Mouse (Mus musculus): ENCODE measurements around the gene Izumo4. TPM values are rescaled to one million over a fixed set of nuclear protein-coding genes. Genes with fewer than 3 reads are reported as not detected.

Gene Izumo4
- polyA plus RNA-seq, 2 experiments = 4.0 to 11.3 TPM

DNA sequence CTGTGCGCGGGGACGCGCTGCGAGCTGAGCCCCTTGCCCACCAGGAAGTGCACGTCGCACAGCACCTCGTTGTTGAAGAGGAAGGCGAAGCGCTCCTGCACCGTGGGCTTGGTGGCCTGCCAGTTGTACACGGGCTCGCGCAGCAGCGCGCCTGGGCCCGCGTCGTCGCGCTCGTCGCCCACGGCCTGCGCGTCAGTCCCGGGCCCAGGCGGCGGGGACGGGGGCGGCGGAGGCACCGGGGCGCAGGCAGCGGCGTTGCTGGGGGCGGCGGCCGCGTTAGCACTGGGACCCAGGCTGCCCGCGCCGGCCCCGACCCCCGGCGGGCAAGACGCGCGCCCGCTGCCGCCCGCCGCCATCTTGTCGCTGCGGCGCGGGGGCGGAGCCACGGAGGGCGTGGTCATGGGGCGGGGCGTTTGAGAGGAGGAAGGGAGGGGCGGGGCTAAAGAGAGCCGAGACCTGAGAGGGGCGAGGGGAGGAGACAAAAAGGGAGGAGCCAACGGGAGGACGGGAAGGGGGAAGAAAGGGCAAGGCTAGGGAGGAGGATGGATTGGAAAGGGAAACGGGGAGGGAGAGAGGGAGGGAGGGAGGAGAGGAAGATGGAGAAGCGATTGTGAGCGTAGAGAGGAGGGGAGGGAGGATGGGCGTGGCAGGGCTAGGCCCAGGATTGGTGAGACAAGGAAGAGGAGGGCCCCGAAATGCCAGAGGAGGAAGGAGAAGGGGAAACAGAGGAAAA is 45.7 kb upstream of the Izumo4 start:
- H3K36me3 ChIP-seq (replicated peaks; ENCODE audit: control insufficient read depth, insufficient read depth, low read depth) = no peaks in the 10 kb centered on the region
- ATAC-seq (ENCODE audit: insufficient read depth) (peak; percentile 72), DNase-seq (ENCODE audit: low read depth in 3 of 3, low spot score in 3 of 3) (peak; percentile 88 to 90 (median 88))
- peak overlapping the region; percentile 74 for H3K4me2 ChIP-seq (ENCODE audit: low read depth)
- peak overlapping the region; percentile 72 for H3K27ac ChIP-seq
- WGBS (ENCODE audit: insufficient replicate concordance) = 2% methylated on average over 71 of the region's 72 CpGs
- peak overlapping the region; percentile 76 for H3K9ac ChIP-seq (replicated peaks)
- peak overlapping the region; percentile 68 to 78 for H3K4me3 ChIP-seq (ENCODE audit: insufficient read depth in 1 of 2, low read depth in 2 of 2, low read length in 2 of 2)
- H3K27me3 ChIP-seq (ENCODE audit: control insufficient read depth, insufficient read depth, low read length) = no peaks in the 10 kb centered on the region
- TF ChIP-seq CTCF (IDR thresholded peaks at IDR 0.05; ENCODE audit: low read depth) (no peak), EP300 (IDR thresholded peaks at IDR 0.05; ENCODE audit: low read depth) (no peak)
- peaks cover 22 to 32% of the 10 kb centered on the region in 2 experiments for H3K4me1 ChIP-seq (replicated peaks; ENCODE audit: control insufficient read depth in 2 of 2, insufficient read depth in 2 of 2, low read length in 1 of 2)
- no peaks in the 10 kb centered on the region for H3K9me3 ChIP-seq (ENCODE audit: control insufficient read depth, low read length)

DNA sequence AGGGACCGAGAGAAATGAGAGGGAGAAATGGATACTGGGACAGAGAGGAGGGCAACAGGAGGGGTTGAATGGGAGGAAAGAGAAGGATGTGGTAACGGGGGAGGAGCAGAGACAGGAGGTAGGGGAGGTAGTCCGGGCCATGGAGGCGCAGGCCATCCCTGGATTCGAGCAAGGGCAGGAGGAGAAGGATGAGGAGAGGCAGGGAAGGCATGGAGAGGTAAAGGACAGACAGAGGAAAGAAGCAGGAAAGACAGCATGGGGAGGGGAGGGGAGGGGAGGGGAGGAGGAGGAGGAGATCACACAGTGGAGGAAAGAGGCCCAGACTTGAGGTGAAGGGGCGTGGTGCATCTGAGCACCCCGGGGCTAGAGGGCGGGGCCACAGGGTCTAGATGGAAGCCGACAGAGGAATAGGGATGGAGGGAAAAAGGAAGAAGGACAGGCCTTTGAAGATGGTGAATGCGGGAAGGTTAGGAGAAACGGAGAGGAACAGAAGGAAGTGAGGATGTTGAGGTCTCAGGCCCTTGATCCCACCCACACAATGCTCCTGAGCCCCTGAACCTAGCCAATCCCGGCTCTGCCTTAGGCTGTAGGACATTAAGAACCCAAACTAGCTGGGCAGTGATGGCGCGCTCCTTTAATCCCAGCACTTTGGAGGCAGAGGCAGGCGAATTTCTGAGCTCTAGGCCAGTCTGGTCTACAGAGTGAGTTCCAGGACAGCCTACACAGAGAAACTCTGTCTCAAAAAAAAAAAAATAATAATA is 44.9 kb upstream of the Izumo4 start, which contains the start of gene Btbd2:
TSS of gene Btbd2 (minus strand) at position 209 of the 761 bp plus-strand sequence.
- H3K27ac ChIP-seq = peak within 1 kb of the TSS; percentile 72
- no peaks in the 10 kb centered on the region for H3K9me3 ChIP-seq (ENCODE audit: control insufficient read depth, low read length)
- peak within 1 kb of the TSS; percentile 68 to 78 for H3K4me3 ChIP-seq (ENCODE audit: insufficient read depth in 1 of 2, low read depth in 2 of 2, low read length in 2 of 2)
- ATAC-seq (ENCODE audit: insufficient read depth) (peak; percentile 49), DNase-seq (ENCODE audit: low read depth in 3 of 3, low spot score in 3 of 3) (peak in 2 of 3 experiments; percentile 62 to 63)
- no peaks in the 10 kb centered on the region for H3K36me3 ChIP-seq (replicated peaks; ENCODE audit: control insufficient read depth, insufficient read depth, low read depth)
- peak within 1 kb of the TSS; percentile 76 for H3K9ac ChIP-seq (replicated peaks)
- H3K27me3 ChIP-seq (ENCODE audit: control insufficient read depth, insufficient read depth, low read length) = no peaks in the 10 kb centered on the region
- no peak for TF ChIP-seq CTCF (IDR thresholded peaks at IDR 0.05; ENCODE audit: low read depth)
- no peak for TF ChIP-seq EP300 (IDR thresholded peaks at IDR 0.05; ENCODE audit: low read depth)
- peak within 1 kb of the TSS; percentile 74 for H3K4me2 ChIP-seq (ENCODE audit: low read depth)
- peaks cover 22 to 32% of the 10 kb centered on the region in 2 experiments for H3K4me1 ChIP-seq (replicated peaks; ENCODE audit: control insufficient read depth in 2 of 2, insufficient read depth in 2 of 2, low read length in 1 of 2)
- 31% methylated on average over 15 of the region's 15 CpGs for WGBS (ENCODE audit: insufficient replicate concordance)

DNA sequence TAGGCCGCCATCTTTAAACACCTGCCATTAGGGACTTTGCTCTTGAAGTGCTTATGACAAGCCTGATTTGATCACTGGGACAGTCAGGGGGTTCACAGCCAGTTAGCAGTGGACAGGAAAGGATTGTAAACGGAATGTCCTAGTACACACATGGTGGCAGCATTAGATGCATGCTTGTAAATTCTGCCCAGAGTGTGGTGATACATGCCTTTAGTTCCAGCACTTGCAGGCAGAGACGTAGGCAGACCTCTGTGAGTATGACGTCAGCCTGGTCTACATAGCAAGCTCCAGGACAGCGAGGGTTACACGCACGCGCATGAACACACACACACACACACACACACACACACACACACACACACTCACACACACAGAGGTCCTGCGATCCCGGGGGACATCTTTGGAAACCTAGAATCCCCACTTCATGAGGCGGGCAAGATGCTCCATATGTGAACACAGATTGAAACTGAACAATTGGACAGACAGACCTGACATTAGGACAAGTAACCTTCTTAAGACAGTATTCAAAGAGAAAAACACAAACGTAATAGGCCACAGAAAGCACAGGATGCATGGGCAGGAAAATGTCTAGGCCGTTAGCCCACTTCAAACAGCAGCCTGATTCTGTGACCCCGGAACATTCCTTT is 43.7 kb upstream of the Izumo4 start:
- DNase-seq (ENCODE audit: low read depth in 3 of 3, low spot score in 3 of 3) (no peak), ATAC-seq (ENCODE audit: insufficient read depth) (no peak)
- 82% methylated on average over 14 of the region's 14 CpGs for WGBS (ENCODE audit: insufficient replicate concordance)
- Histone ChIP-seq H3K4me3 (ENCODE audit: insufficient read depth in 1 of 2, low read depth in 2 of 2, low read length in 2 of 2) (no peak overlapping the region), H3K36me3 (replicated peaks; ENCODE audit: control insufficient read depth, insufficient read depth, low read depth) (no peaks in the 10 kb centered on the region), H3K9me3 (ENCODE audit: control insufficient read depth, low read length) (no peaks in the 10 kb centered on the region), H3K9ac (replicated peaks) (no peak overlapping the region), H3K27me3 (ENCODE audit: control insufficient read depth, insufficient read depth, low read length) (no peaks in the 10 kb centered on the region), H3K27ac (peak overlapping the region; percentile 48), H3K4me1 (replicated peaks; ENCODE audit: control insufficient read depth in 2 of 2, insufficient read depth in 2 of 2, low read length in 1 of 2) (peaks cover 23 to 33% of the 10 kb centered on the region in 2 experiments), H3K4me2 (ENCODE audit: low read depth) (no peak overlapping the region)
- no peak for TF ChIP-seq EP300 (IDR thresholded peaks at IDR 0.05; ENCODE audit: low read depth)
- no peak for TF ChIP-seq CTCF (IDR thresholded peaks at IDR 0.05; ENCODE audit: low read depth)

DNA sequence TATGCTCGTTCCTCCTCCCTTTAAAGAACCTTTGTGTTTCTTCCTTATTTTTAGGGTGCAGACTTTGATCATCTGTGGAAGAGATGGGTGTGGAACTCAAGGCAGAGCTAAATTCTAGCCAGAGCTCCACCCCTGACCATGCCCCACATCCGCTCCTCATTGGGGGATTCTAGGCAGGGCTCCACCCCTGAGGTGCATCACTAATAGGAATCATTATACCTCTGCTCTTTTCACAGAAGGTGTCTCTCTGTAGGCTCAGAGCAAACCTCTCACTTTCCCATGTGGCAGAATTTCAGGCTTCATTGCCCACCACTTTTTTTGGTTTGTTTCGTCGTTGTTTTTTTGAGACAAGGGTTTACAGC is 43.2 kb upstream of the Izumo4 start:
- WGBS (ENCODE audit: insufficient replicate concordance) = 51% methylated on average over 4 of the region's 4 CpGs
- no peak overlapping the region; a peak in 2 of 4 replicates for H3K4me3 ChIP-seq (ENCODE audit: insufficient read depth in 1 of 2, low read depth in 2 of 2, low read length in 2 of 2)
- DNase-seq (ENCODE audit: low read depth in 3 of 3, low spot score in 3 of 3) (no peak), ATAC-seq (ENCODE audit: insufficient read depth) (peak; percentile 52; the same call in 1 of the 2 replicates)
- no peak for TF ChIP-seq EP300 (IDR thresholded peaks at IDR 0.05; ENCODE audit: low read depth)
- no peak for TF ChIP-seq CTCF (IDR thresholded peaks at IDR 0.05; ENCODE audit: low read depth)
- peak overlapping the region; percentile 66 for H3K4me2 ChIP-seq (ENCODE audit: low read depth)
- H3K9ac ChIP-seq (replicated peaks) = no peak overlapping the region
- peak overlapping the region; percentile 27 for H3K27ac ChIP-seq
- H3K36me3 ChIP-seq (replicated peaks; ENCODE audit: control insufficient read depth, insufficient read depth, low read depth) = no peaks in the 10 kb centered on the region
- H3K9me3 ChIP-seq (ENCODE audit: control insufficient read depth, low read length) = no peaks in the 10 kb centered on the region
- no peaks in the 10 kb centered on the region for H3K27me3 ChIP-seq (ENCODE audit: control insufficient read depth, insufficient read depth, low read length)
- H3K4me1 ChIP-seq (replicated peaks; ENCODE audit: control insufficient read depth in 2 of 2, insufficient read depth in 2 of 2, low read length in 1 of 2) = peaks cover 28 to 38% of the 10 kb centered on the region in 2 experiments
